ENCODE assay signal across 14 mouse cellular contexts in the genomic region with DNA sequence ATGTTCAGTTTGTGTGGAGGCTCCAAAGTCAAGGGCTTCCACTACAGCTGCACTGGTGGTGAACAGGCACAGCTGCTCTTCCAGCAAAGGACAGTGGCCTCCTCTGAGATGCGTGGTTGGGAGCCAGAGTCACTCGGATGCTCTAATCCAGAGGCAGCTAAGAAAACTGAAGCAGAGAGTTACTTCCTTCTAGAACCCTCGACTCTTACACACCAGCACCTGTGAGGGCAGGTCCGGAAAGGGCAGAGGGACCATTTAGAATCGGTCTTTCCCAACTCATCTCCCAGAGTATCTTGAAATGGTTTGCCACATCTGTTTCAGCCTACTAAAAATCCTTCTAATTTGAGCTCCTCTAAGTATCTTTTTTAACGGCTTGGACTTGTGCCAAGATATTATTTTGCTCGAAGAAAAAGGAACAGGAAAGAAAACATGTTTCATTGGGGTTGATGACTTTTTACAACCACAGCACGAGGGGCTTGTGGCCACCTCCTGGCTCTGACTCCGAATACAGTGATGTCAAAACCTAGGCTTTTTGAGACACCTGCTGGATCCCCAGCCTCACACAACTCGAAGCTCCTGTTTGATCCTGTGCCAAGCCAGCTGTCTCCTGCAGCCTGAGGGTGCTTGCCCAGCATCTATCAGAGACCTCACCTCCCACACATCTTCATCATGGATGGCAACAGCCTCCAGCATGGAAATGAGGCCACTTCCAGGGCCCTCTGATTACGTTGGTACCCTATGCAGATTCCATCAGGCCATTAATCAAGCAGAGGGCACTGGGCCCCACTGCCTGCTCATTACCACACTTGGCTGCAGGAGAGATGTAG.
DNase-seq lines count a peak whose midpoint lies in the region; ATAC-seq and TF ChIP-seq lines count a peak whose summit lies in the region.
"Had no signal": no experiment of that assay in that cellular context is flagged by ENCODE, and none has a peak within 500 bp of the region (broad histone marks: within the 10 kb centered on the region; RNA-seq: fewer than 3 reads in every experiment).

No protein-coding gene starts in this region.

- no peak for DNase-seq in forebrain, postnatal 0 days
- DNase-seq in kidney, adult 9 months = no peak
- peak; percentile 51 for DNase-seq in retina, postnatal 1 day
- no peak for DNase-seq in retina, embryonic 14.5 days (ENCODE audit: low spot score)
- no peak for DNase-seq in testis, postnatal 14 days (ENCODE audit: low spot score)
- DNase-seq in layer of hippocampus, adult 18-20 months (ENCODE audit: low spot score in 2 of 2) = no peak
- DNase-seq: cerebellum, postnatal 14 days; lung, adult 18-20 months; right cerebral cortex, adult 18-20 months; thymus, adult 18-20 months had no signal

- H3K4me2 ChIP-seq in forebrain, embryonic 13.5 days = no peak overlapping the region
- no peak overlapping the region for H3K4me2 ChIP-seq in forebrain, postnatal 0 days (ENCODE audit: low read depth)
- H3K4me2 ChIP-seq in kidney, embryonic 16.5 days (replicated peaks; ENCODE audit: low read depth, low read length) = no peak overlapping the region
- H3K4me2 ChIP-seq: embryonic facial prominence, embryonic 15.5 days; heart, embryonic 12.5 days had no signal

- H3K4me1 ChIP-seq in forebrain, embryonic 13.5 days = peaks cover 20% of the 10 kb centered on the region
- no peaks in the 10 kb centered on the region for H3K4me1 ChIP-seq in forebrain, postnatal 0 days (ENCODE audit: insufficient read depth)
- H3K4me1 ChIP-seq in kidney, embryonic 16.5 days (ENCODE audit: insufficient read depth, low read length) = peaks cover 28% of the 10 kb centered on the region
- H3K4me1 ChIP-seq: heart, embryonic 12.5 days had no signal

- no peaks in the 10 kb centered on the region for H3K27me3 ChIP-seq in forebrain, embryonic 13.5 days
- no peaks in the 10 kb centered on the region for H3K27me3 ChIP-seq in forebrain, postnatal 0 days (ENCODE audit: insufficient read depth, low read length)
- no peaks in the 10 kb centered on the region for H3K27me3 ChIP-seq in kidney, embryonic 16.5 days (ENCODE audit: insufficient read depth, low read length)
- H3K27me3 ChIP-seq: embryonic facial prominence, embryonic 15.5 days; heart, embryonic 12.5 days had no signal

- 60% methylated on average over 11 of the region's 11 CpGs for WGBS in forebrain, embryonic 13.5 days
- 49% methylated on average over 11 of the region's 11 CpGs for WGBS in forebrain, postnatal 0 days
- WGBS in kidney, embryonic 16.5 days = 35% methylated on average over 11 of the region's 11 CpGs

- H3K9ac ChIP-seq in forebrain, embryonic 13.5 days = no peak overlapping the region
- no peak overlapping the region for H3K9ac ChIP-seq in forebrain, postnatal 0 days
- no peak overlapping the region for H3K9ac ChIP-seq in kidney, embryonic 16.5 days (replicated peaks; ENCODE audit: low read length)
- H3K9ac ChIP-seq: embryonic facial prominence, embryonic 15.5 days; heart, embryonic 12.5 days had no signal

- no peaks in the 10 kb centered on the region for H3K36me3 ChIP-seq in forebrain, embryonic 13.5 days (ENCODE audit: poor library complexity, severe bottlenecking)
- H3K36me3 ChIP-seq in forebrain, postnatal 0 days (ENCODE audit: insufficient read depth) = 0 out of 2 replicates have a peak, but pooled peaks cover 3% of the 10 kb centered on the region
- H3K36me3 ChIP-seq in kidney, embryonic 16.5 days (ENCODE audit: insufficient read depth, low read length) = no peaks in the 10 kb centered on the region
- H3K36me3 ChIP-seq: embryonic facial prominence, embryonic 15.5 days; heart, embryonic 12.5 days had no signal

- TF ChIP-seq CTCF in forebrain, postnatal 0 days (IDR thresholded peaks at IDR 0.05; ENCODE audit: low read depth) = no peak

- H3K9me3 ChIP-seq in forebrain, embryonic 13.5 days (replicated peaks) = no peaks in the 10 kb centered on the region
- H3K9me3 ChIP-seq in forebrain, postnatal 0 days (ENCODE audit: low read length) = no peaks in the 10 kb centered on the region
- H3K9me3 ChIP-seq in kidney, embryonic 16.5 days (ENCODE audit: low read length) = no peaks in the 10 kb centered on the region
- H3K9me3 ChIP-seq: embryonic facial prominence, embryonic 15.5 days; heart, embryonic 12.5 days had no signal

- H3K27ac ChIP-seq in forebrain, embryonic 13.5 days = no peak overlapping the region
- H3K27ac ChIP-seq in forebrain, postnatal 0 days (ENCODE audit: low read depth, low read length) = no peak overlapping the region
- H3K27ac ChIP-seq in kidney, embryonic 16.5 days (ENCODE audit: low read length) = no peak overlapping the region
- H3K27ac ChIP-seq: embryonic facial prominence, embryonic 15.5 days had no signal

- ATAC-seq in forebrain, embryonic 13.5 days = peak; percentile 50; the same call in 1 of the 2 replicates
- no peak for ATAC-seq in forebrain, postnatal 0 days
- peak; percentile 70 for ATAC-seq in kidney, embryonic 16.5 days (ENCODE audit: low FRiP score, low TSS enrichment)

- H3K4me3 ChIP-seq in forebrain, embryonic 13.5 days = no peak overlapping the region
- no peak overlapping the region for H3K4me3 ChIP-seq in forebrain, postnatal 0 days (ENCODE audit: low read depth, low read length)
- H3K4me3 ChIP-seq in kidney, embryonic 16.5 days (ENCODE audit: low read length) = no peak overlapping the region
- H3K4me3 ChIP-seq: embryonic facial prominence, embryonic 15.5 days; heart, embryonic 12.5 days had no signal
